ENCODE assay signal across 7 mouse cellular contexts in genomic region chr19:24861276-24861611, GRCm38 (mm10). TPM values are rescaled to one million over a fixed set of nuclear protein-coding genes. Genes with fewer than 3 reads are reported as not detected.
A peak's percentile ranks its signal among the peaks of the same experiment; 100 is the strongest.
DNase-seq lines count a peak whose midpoint lies in the region; ATAC-seq lines count a peak whose summit lies in the region.

No protein-coding gene starts in this region.

- H3K4me2 ChIP-seq in neural tube, embryonic 11.5 days (ENCODE audit: low read depth), result peak overlapping the region; percentile 69
- peak overlapping the region; percentile 59 for H3K4me2 ChIP-seq in forebrain, embryonic 16.5 days (ENCODE audit: low read length)
- peak overlapping the region; percentile 67 for H3K4me2 ChIP-seq in liver, embryonic 11.5 days
- peak overlapping the region; percentile 56 for H3K4me2 ChIP-seq in stomach, embryonic 16.5 days (ENCODE audit: low read depth, low read length)

- ATAC-seq in neural tube, embryonic 11.5 days (ENCODE audit: insufficient read depth, low FRiP score, low TSS enrichment), result no peak
- no peak for ATAC-seq in forebrain, embryonic 16.5 days
- ATAC-seq in liver, embryonic 11.5 days (replicated peaks; ENCODE audit: low FRiP score), result no peak
- ATAC-seq in stomach, embryonic 16.5 days (ENCODE audit: insufficient read depth, low FRiP score), result 0 out of 2 replicates have a peak, but pooled peaks have one; percentile 11

- no peaks in the 10 kb centered on the region for H3K36me3 ChIP-seq in neural tube, embryonic 11.5 days (ENCODE audit: control insufficient read depth, insufficient read depth, low read length)
- no peaks in the 10 kb centered on the region for H3K36me3 ChIP-seq in forebrain, embryonic 16.5 days (ENCODE audit: control insufficient read depth, insufficient read depth)
- H3K36me3 ChIP-seq in liver, embryonic 11.5 days (ENCODE audit: control insufficient read depth, insufficient read depth, low read length), result no peaks in the 10 kb centered on the region
- no peaks in the 10 kb centered on the region for H3K36me3 ChIP-seq in stomach, embryonic 16.5 days (ENCODE audit: control insufficient read depth, insufficient read depth, low read length)

- H3K9me3 ChIP-seq in neural tube, embryonic 11.5 days (ENCODE audit: control insufficient read depth, low read length), result no peaks in the 10 kb centered on the region
- H3K9me3 ChIP-seq in forebrain, embryonic 16.5 days (ENCODE audit: control insufficient read depth, low read length), result no peaks in the 10 kb centered on the region
- H3K9me3 ChIP-seq in liver, embryonic 11.5 days (ENCODE audit: control insufficient read depth, low read length), result no peaks in the 10 kb centered on the region
- no peaks in the 10 kb centered on the region for H3K9me3 ChIP-seq in stomach, embryonic 16.5 days (replicated peaks; ENCODE audit: control insufficient read depth, low read length)

- peaks cover 4% of the 10 kb centered on the region for H3K4me1 ChIP-seq in neural tube, embryonic 11.5 days (ENCODE audit: control insufficient read depth, insufficient read depth, low read length)
- peaks cover 7% of the 10 kb centered on the region for H3K4me1 ChIP-seq in forebrain, embryonic 16.5 days (replicated peaks; ENCODE audit: control insufficient read depth, insufficient read depth, low read length)
- H3K4me1 ChIP-seq in liver, embryonic 11.5 days (replicated peaks; ENCODE audit: control insufficient read depth, insufficient read depth, low read length), result no peaks in the 10 kb centered on the region
- H3K4me1 ChIP-seq in stomach, embryonic 16.5 days (ENCODE audit: control insufficient read depth, insufficient read depth, low read length), result peaks cover 4% of the 10 kb centered on the region; the same call in 1 of the 2 replicates

- H3K9ac ChIP-seq in neural tube, embryonic 11.5 days (ENCODE audit: low read length), result peak overlapping the region; percentile 52
- peak overlapping the region; percentile 38; the same call in 1 of the 2 replicates for H3K9ac ChIP-seq in forebrain, embryonic 16.5 days (replicated peaks; ENCODE audit: low read depth, low read length)
- peak overlapping the region; percentile 43 for H3K9ac ChIP-seq in liver, embryonic 11.5 days (ENCODE audit: low read depth, low read length)
- H3K9ac ChIP-seq in stomach, embryonic 16.5 days (ENCODE audit: low read length), result peak overlapping the region; percentile 82

- peaks cover 15% of the 10 kb centered on the region; the same call in 1 of the 2 replicates for H3K27me3 ChIP-seq in neural tube, embryonic 11.5 days (ENCODE audit: control insufficient read depth, insufficient read depth, low read length)
- peaks cover 4% of the 10 kb centered on the region for H3K27me3 ChIP-seq in forebrain, embryonic 16.5 days (replicated peaks; ENCODE audit: control insufficient read depth, insufficient read depth, low read length)
- peaks cover 32% of the 10 kb centered on the region for H3K27me3 ChIP-seq in liver, embryonic 11.5 days (replicated peaks; ENCODE audit: control insufficient read depth, insufficient read depth, low read length)
- no peaks in the 10 kb centered on the region for H3K27me3 ChIP-seq in stomach, embryonic 16.5 days (ENCODE audit: control insufficient read depth, insufficient read depth, low read length)

- DNase-seq in neural tube, embryonic 11.5 days (ENCODE audit: low spot score), result no peak
- DNase-seq in neural tube, embryonic 10.5 days (ENCODE audit: extremely low spot score, low spot score), result no peak
- DNase-seq in liver, embryonic 11.5 days (ENCODE audit: low spot score), result no peak
- no peak for DNase-seq in ovary, adult 18-20 months (ENCODE audit: low spot score)
- no peak for DNase-seq in frontal cortex, postnatal 25 days (ENCODE audit: low spot score in 2 of 2)

- 17% methylated on average over 13 of the region's 13 CpGs for WGBS in neural tube, embryonic 11.5 days
- 17% methylated on average over 13 of the region's 13 CpGs for WGBS in forebrain, embryonic 16.5 days
- 21% methylated on average over 13 of the region's 13 CpGs for WGBS in liver, embryonic 11.5 days
- 11% methylated on average over 13 of the region's 13 CpGs for WGBS in stomach, embryonic 16.5 days

- H3K27ac ChIP-seq in neural tube, embryonic 11.5 days (ENCODE audit: low read depth, low read length), result no peak overlapping the region
- H3K27ac ChIP-seq in forebrain, embryonic 16.5 days (ENCODE audit: low read length), result no peak overlapping the region
- no peak overlapping the region for H3K27ac ChIP-seq in liver, embryonic 11.5 days (ENCODE audit: low read depth, low read length)
- peak overlapping the region; percentile 75 for H3K27ac ChIP-seq in stomach, embryonic 16.5 days (ENCODE audit: low read length)

- H3K4me3 ChIP-seq in neural tube, embryonic 11.5 days (ENCODE audit: low read depth, low read length), result peak overlapping the region; percentile 42
- peak overlapping the region; percentile 35 for H3K4me3 ChIP-seq in forebrain, embryonic 16.5 days (replicated peaks; ENCODE audit: low read length)
- H3K4me3 ChIP-seq in liver, embryonic 11.5 days (ENCODE audit: low read depth, low read length), result peak overlapping the region; percentile 50
- peak overlapping the region; percentile 68 for H3K4me3 ChIP-seq in stomach, embryonic 16.5 days (replicated peaks; ENCODE audit: low read length)

RNA-seq across cellular contexts. Expression of gene Pgm5, which starts 0.4 kb away (rescaled TPM):
- polyA plus RNA-seq in neural tube, embryonic 11.5 days (2014; fragmentation: Nextera tagmentation; extraction: Ambion mirVana), result 1.4 and 1.6 TPM in 2 replicates
- polyA plus RNA-seq in forebrain, embryonic 16.5 days (2015; fragmentation: Nextera tagmentation; extraction: Ambion mirVana), result 0.08 and 0.15 TPM in 2 replicates
- polyA plus RNA-seq in liver, embryonic 11.5 days (2014; fragmentation: Nextera tagmentation; extraction: Ambion mirVana), result 1.4 and 1.6 TPM in 2 replicates
- 7.3 and 10.5 TPM in 2 replicates for polyA plus RNA-seq in stomach, embryonic 16.5 days (2015; fragmentation: Nextera tagmentation; extraction: Ambion mirVana)

RNA-seq across cellular contexts. Expression of gene Gm10053, which starts 14.2 kb away (rescaled TPM):
- 284 TPM in 2 replicates for polyA plus RNA-seq in neural tube, embryonic 11.5 days (2014; fragmentation: Nextera tagmentation; extraction: Ambion mirVana)
- 203 and 230 TPM in 2 replicates for polyA plus RNA-seq in forebrain, embryonic 16.5 days (2015; fragmentation: Nextera tagmentation; extraction: Ambion mirVana)
- polyA plus RNA-seq in liver, embryonic 11.5 days (2014; fragmentation: Nextera tagmentation; extraction: Ambion mirVana), result 306 and 327 TPM in 2 replicates
- polyA plus RNA-seq in stomach, embryonic 16.5 days (2015; fragmentation: Nextera tagmentation; extraction: Ambion mirVana), result 239 and 241 TPM in 2 replicates

RNA-seq across cellular contexts. Expression of gene Foxd4, which starts 39.8 kb away (rescaled TPM):
- not detected in 2 replicates for polyA plus RNA-seq in neural tube, embryonic 11.5 days (2014; fragmentation: Nextera tagmentation; extraction: Ambion mirVana)
- not detected in 2 replicates for polyA plus RNA-seq in forebrain, embryonic 16.5 days (2015; fragmentation: Nextera tagmentation; extraction: Ambion mirVana)
- not detected in 2 replicates for polyA plus RNA-seq in liver, embryonic 11.5 days (2014; fragmentation: Nextera tagmentation; extraction: Ambion mirVana)
- 0.10 TPM in 1 of 2 replicates, not detected in the other for polyA plus RNA-seq in stomach, embryonic 16.5 days (2015; fragmentation: Nextera tagmentation; extraction: Ambion mirVana)
